In genomic region chr2:32295285-32295684, GRCm38 (mm10) we compare ENCODE assay signal across 19 mouse cellular contexts. TPM values are rescaled to one million over a fixed set of nuclear protein-coding genes. Genes with fewer than 3 reads are reported as not detected.
"Had no signal": no experiment of that assay in that cellular context is flagged by ENCODE, and none has a peak within 500 bp of the region (broad histone marks: within the 10 kb centered on the region; RNA-seq: fewer than 3 reads in every experiment).

No protein-coding gene starts in this region.

- DNase-seq: kidney, adult 2 months; kidney, postnatal 25 days; layer of hippocampus, adult 9-11 months; lung, postnatal 14 days; retina, postnatal 1 day; right cerebral cortex, postnatal 25 days; spleen, adult 18-20 months; thymus, adult 2 months; thymus, postnatal 14 days had no signal

- H3K4me3 ChIP-seq: layer of hippocampus, adult 2 months; lung, embryonic 15.5 days; midbrain, embryonic 12.5 days; midbrain, embryonic 15.5 days; neural tube, embryonic 12.5 days; stomach, embryonic 15.5 days had no signal

- H3K4me1 ChIP-seq: lung, embryonic 15.5 days; midbrain, embryonic 12.5 days; midbrain, embryonic 15.5 days; neural tube, embryonic 12.5 days; stomach, embryonic 15.5 days had no signal

- H3K27me3 ChIP-seq: lung, embryonic 15.5 days; midbrain, embryonic 12.5 days; midbrain, embryonic 15.5 days; neural tube, embryonic 12.5 days; stomach, embryonic 15.5 days had no signal

- H3K9me3 ChIP-seq: lung, embryonic 15.5 days; midbrain, embryonic 12.5 days; midbrain, embryonic 15.5 days; neural tube, embryonic 12.5 days; stomach, embryonic 15.5 days had no signal

- H3K27ac ChIP-seq: kidney, postnatal 0 days; layer of hippocampus, adult 2 months; liver, embryonic 14.5 days; lung, embryonic 15.5 days; macrophage; midbrain, embryonic 12.5 days; midbrain, embryonic 15.5 days; neural tube, embryonic 12.5 days; stomach, embryonic 15.5 days had no signal

- ATAC-seq: midbrain, embryonic 15.5 days had no signal

- H3K4me2 ChIP-seq: lung, embryonic 15.5 days; midbrain, embryonic 12.5 days; midbrain, embryonic 15.5 days; neural tube, embryonic 12.5 days; stomach, embryonic 15.5 days had no signal

- H3K9ac ChIP-seq: liver, embryonic 14.5 days; lung, embryonic 15.5 days; midbrain, embryonic 12.5 days; midbrain, embryonic 15.5 days; neural tube, embryonic 12.5 days; stomach, embryonic 15.5 days had no signal

RNA-seq across cellular contexts. Expression of gene Dnm1, which starts 57.9 kb away (rescaled TPM):
- total RNA-seq: neutrophil, adult 5-6 weeks had no signal
